Mouse (Mus musculus): Measurements from ENCODE around the gene Zfp446.
A peak's percentile ranks its signal among the peaks of the same experiment; 100 is the strongest.

Zfp446 gene

DNA sequence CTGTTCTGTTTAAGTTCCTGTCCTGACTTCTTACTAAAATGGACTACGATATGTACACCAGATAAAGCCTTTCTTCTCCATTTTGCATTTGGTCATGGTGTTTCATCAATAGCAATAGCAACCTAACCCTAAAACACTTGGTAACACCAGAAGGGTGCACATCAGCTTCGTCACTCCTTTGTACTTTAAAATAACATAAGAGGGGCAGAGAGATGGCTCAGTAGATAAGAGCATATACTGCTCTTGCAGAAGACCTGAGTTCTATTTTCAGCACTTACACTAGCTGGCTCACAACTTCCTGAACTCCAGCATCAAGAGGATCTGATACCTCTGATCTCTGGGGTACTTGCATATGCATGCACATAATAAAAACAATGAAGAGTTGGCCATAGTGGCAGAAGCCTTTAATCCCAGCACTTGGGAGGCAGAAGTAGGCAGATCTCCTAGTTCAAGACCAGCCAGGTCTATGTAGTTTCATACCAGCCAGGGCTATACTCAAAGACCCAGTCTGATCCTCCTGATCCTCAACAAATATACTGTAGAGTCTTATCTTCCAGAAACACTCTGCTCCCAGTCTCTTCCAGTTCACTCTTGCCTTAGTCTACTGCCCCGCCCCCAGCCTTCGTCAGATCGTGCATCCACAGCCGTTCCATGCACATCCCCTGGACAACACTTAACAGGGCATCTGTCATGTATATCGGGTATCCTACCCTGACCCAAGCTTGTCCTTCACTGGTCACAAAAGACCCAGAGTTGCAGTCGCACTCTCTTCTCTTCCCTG lies 10.0 kb downstream of the Zfp446 start:
- no peak for DNase-seq (ENCODE audit: low spot score)

DNA sequence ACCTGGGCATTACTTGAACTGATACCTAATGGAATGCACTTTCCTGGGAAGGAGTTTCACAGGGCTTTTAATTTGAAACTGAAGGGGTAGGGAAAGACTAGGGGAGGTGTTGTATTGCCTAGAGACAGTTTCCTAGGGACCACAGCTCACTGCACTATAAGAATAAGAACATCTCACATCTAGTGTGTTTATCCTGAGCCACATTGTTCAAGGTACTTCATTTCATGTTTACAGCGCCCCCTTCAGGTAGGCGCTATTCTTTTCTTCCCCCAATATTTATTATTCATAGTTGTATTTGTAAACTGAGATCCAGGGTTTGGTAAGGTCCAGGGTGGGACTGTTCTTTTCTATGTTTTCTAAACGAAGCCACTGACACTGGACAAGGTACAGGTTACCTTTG lies 14.6 kb downstream of the Zfp446 start:
- DNase-seq (ENCODE audit: low spot score), result no peak

DNA sequence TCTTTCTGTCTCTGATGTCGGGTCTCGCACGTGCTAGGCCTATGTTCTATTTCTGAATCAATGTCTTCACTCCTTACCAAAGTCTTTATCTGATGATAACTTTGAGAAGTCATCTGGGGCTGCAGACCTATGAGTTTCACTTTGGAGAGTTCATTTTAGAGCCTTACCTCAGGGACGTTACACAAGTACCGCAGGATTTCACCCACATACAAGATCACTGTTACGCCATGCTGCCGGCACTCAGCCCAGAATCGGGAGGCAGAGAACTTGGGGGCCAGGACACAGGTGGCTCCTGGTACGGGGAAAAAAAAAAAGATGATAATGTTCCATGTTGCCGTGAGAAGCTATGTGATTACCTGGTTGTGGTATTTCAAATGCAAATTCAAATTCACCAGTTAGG lies 15.5 kb downstream of the Zfp446 start:
- DNase-seq (ENCODE audit: low spot score), result no peak

GRCm38 (mm10) chr7:12995862-12996261 lies 18.2 kb downstream of the Zfp446 start:
- no peak for DNase-seq (ENCODE audit: low spot score)

DNA sequence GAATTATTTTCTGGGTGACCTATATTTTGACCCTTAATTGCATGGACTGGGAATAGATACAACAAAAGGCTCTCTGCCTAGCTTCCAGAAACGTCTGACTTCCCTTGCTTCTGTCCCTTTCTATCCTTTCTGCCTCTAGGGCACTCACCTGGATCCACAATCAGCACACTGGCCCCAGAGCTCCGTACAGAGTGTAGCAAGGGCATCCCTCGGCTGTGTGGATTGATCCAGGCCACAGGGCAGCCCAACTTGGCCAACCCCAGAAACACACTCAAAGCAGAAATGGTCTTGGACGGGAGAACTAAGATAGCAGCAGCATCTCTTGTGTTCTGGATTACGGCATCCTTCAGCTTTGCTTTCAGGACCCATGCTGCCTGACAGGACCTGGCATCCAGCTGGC lies 19.6 kb downstream of the Zfp446 start:
- no peak for DNase-seq (ENCODE audit: low spot score)

GRCm38 (mm10) chr7:12998053-12998452 lies 20.4 kb downstream of the Zfp446 start, which contains the start of gene Slc27a5:
Gene Slc27a5 (minus strand): TSS chr7:12998192.
- DNase-seq (ENCODE audit: low spot score), result peak; percentile 27

DNA sequence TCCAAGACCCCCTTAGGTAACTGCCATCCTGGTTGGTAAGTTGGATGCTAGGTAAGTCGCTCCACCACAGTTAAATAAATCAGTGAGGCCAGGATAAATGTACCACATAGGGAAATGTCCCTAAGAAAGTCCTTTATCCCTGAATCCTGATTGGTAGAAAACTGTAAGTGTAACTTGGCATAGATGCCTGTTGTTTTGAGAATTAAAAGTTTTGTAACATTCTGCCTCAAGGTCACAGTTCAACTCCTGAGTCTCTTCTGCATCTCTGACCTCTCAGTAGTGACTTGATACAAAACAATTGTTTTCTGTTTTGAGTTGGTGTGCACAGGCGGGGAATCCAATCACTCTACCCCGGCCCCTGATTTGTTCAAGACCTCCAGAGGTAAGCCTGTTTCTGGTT lies 21.2 kb downstream of the Zfp446 start, which contains the start of gene Trim28:
TSS of gene Trim28 (plus strand) at position 264 of the 400 bp plus-strand sequence.
- no peak for DNase-seq (ENCODE audit: low spot score)

GRCm38 (mm10) chr7:13001584-13001983 lies 23.9 kb downstream of the Zfp446 start:
- no peak for DNase-seq (ENCODE audit: low spot score)

DNA sequence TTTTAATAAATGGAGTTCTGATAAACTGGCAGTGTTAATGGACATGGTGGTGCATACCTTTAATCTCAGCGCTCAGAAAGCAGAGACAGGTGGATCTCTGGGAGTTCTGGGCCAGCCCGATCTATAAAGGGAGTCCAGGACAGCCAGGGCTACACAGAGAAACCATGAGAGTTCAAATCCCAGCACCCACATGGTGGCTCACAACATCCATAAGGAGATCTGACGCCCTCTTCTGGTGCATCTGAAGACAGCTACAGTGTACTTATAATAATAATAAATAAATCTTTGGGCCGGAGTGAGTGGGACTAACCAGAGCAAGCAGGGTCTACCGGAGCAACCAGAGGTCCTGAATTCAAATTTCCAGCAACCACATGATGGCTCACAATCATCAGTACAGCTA lies 25.7 kb downstream of the Zfp446 start:
- no peak for DNase-seq (ENCODE audit: low spot score)

DNA sequence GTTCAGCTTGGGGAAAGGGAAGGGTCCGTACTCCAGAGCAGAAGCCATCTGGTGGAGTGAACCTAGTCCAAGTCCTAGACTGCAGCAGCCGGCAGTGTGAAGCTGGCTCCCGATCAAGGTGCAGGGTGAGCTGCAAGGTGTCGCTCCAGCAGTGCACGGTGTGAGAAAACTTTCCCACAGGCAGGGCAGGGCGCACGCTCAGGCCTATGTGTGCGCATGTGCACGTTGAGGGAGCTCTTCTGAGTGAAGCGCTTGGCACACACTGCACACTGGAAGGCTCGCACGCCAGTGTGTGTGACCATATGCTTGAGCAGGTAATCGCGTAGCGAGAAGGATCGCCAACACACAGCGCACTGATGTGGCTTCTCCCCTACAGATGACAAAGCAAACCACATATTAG lies 28.4 kb downstream of the Zfp446 start:
- no peak for DNase-seq (ENCODE audit: low spot score)

- no peak for DNase-seq (ENCODE audit: low spot score)
These were observed 28.9 kb downstream of the Zfp446 start for GRCm38 (mm10) chr7:13006531-13006930.

DNA sequence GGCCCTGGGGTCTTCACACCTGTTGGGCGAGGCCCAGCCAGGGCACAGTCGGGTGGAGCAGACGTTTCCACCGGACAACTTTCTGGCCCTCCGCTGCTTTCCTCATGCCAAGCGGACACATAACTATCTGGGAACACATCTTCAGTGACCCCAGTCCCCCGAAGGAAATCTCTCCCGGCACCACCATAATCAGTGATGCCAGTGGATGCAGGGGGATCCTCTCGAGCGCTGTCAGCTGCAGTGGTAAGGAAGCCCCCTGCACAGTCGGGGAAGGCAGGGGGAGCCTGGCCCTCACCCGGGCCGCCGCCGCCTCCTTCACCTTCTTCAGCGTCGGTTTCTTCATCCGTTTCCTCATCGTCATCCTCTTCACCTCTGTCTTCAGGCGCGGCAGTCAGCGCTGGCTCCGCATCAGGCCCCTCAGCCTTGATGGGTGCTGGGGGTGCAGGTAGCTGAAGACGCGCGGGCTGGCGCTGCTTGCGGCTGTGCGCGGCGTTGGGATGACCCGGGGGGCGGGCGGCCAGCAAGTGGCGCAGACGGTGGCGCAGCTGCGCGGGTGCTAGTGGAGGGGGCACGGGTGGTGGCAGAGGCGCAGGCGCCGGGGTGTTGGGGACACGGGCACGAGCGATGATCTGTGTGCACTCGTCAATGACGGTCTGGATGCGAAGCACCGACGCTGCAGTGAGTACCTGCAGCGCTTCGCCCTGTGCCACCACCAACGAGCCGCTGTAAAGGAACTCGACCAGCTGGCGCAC lies 29.9 kb downstream of the Zfp446 start:
- DNase-seq (ENCODE audit: low spot score), result no peak

GRCm38 (mm10) chr7:13009143-13010004 lies 31.7 kb downstream of the Zfp446 start:
- DNase-seq (ENCODE audit: low spot score), result peak; percentile 96

DNA sequence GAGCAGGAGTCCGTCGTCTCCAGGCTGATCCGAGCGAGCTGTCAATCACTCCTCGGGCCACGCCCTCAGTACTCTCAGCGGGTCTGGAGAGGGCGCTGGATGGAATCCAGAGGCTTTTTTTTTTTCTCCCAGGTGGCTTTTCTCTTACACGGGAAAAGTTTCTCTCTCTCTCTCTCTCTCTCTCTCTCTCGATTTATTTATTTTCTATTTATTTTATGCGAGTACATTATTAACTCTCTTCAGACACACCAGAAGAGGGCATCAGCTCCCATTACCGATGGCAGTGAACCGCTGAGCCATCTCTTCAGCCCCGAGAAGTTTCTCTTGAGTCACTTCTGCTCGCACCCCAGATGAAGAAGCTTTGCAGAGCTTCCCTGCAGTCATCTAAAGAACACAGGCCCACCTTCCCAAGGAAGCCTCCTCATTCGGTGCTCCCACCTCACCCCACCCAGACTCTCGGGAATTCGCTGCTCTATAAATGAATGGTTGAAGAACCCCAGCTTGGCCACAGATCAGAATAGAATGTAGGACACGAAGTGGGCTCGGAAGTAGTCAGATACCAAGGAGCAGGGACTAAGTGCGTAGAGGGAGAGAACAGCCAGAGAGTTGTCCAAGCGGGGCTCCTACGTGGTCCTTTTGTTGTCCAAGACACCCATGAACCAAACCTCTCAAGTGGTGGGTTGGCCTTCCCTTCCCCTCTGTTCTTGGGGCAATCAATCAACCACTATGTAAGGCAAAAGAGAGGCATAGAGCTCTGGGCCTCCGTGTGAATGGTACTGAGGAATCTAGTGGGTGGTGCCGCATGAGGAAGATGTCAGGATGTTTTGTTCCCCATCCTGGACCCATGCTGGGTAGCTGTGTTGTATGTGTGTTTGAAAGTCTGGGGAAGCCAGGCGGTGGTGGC lies 32.6 kb downstream of the Zfp446 start, which contains the start of gene Zbtb45:
TSS of gene Zbtb45 (minus strand) at position 30 of the 904 bp plus-strand sequence.
- peak; percentile 31 for DNase-seq (ENCODE audit: low spot score)

DNA sequence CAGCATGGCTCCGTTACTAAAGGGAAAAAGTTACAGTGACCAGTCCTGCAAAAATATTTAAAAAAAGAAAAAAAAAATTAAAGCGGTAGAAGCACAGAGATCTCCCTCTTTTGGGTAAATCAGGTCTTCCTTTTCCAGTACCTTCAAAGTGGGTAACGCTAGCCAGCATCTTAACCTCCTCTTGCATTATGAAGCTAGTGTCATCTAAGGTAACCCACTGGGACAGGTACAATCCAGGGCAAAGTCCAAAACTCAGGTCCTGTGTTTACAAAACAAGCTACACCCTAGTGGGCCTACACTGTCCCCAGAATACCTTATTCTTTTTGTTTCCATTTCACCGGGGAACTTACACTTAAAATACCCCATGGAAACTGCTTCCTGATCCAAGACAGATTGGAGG lies 36.0 kb downstream of the Zfp446 start:
- DNase-seq (ENCODE audit: low spot score), result no peak

DNA sequence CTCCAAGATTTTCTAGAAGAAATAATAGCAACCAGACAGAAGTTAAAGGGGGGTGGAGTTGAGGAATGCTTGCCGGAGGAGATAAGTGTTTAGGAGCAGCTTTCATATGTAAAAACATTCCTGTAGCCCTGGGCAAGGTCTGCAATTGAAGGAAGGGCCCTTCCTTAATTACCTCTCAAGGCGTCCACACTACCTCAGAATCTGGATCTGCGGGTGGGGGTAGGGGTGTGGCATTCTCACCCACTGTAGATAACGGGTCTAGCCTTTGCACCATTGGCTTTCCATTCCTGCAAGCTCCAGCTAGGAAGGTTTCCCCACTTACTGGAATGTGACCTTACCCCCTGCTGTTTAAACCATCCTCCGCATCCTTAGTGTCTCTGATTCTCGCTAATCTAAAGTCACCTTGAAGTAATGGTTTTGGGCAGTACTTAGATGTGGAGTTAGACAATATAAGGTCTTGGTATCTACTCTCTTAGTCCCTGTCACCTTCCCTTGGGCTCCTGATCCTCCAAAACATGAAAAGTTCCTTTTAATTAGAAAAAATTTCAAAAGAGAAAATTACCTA lies 36.7 kb downstream of the Zfp446 start:
- DNase-seq (ENCODE audit: low spot score), result no peak

DNA sequence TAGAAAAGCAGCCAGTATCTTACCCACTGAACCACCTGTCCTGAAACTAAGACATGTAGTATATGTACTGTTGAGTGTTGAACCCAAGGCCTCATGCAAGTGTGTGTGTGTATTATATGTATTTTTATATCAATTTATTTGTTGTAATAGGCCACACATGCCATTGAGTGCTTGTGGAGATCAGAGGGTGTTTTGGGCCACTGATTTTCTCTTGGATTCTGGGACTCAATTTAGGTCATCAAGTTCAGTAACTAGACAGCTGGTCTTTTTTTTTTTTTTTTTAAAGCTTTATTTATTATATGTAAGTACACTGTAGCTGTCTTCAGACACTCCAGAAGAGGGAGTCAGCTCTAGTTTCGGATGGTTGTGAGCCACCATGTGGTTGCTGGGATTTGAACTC lies 37.6 kb downstream of the Zfp446 start:
- no peak for DNase-seq (ENCODE audit: low spot score)

DNA sequence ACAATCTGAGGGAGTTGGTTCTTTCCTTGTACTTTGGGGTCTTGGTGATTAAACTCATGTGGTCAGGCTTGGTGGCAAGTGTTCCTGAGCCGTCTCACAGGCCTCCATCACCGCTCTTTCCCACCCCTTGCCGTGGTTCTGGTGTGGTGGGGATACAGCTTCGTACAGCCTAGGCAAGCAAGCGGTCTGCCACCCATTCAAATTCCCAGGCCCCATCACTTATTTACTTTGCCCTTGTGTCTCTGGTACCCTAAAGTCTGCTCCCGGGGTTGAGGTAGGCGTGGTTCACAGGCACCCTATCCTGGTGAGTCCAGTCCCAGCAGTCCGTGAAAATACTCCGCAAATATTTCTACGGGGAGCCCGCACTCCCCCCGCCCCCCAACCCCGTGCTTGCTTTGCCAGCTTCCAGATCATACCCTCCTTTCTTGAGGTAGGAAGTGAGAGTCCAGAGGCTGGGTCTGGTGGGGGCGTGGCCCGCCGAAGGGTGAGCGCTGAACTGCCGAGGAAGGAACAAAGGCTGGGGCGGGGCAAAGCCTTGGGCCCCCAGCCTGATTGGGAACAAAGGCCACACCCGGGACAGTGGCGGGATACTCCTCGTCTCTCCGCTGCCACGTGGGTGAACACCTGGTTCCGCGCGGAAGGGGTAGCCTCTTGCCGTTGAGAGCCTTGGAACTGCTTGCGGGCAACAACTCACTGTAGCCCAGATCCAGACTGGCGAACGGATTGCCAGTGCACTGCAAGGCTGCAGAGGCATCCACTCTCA lies 45.3 kb downstream of the Zfp446 start:
- peak; percentile 86 for DNase-seq (ENCODE audit: low spot score)

GRCm38 (mm10) chr7:13023928-13024731 lies 46.5 kb downstream of the Zfp446 start:
- DNase-seq (ENCODE audit: low spot score), result peak; percentile 96

Data from yolk sac, embryonic 10.5 days (tissue).